Mouse (Mus musculus): ENCODE data around the gene Shisa7. TPM values are rescaled to one million over a fixed set of nuclear protein-coding genes. Genes with fewer than 3 reads are reported as not detected.
"Not testable (repeated sequence)": the region's sequence is repeated elsewhere in the genome, so short reads cannot be mapped to it uniquely, and the experiment has no call there.

Gene Shisa7
- polyA plus RNA-seq, 1 experiment from 2014 or later = 5.8 TPM

DNA sequence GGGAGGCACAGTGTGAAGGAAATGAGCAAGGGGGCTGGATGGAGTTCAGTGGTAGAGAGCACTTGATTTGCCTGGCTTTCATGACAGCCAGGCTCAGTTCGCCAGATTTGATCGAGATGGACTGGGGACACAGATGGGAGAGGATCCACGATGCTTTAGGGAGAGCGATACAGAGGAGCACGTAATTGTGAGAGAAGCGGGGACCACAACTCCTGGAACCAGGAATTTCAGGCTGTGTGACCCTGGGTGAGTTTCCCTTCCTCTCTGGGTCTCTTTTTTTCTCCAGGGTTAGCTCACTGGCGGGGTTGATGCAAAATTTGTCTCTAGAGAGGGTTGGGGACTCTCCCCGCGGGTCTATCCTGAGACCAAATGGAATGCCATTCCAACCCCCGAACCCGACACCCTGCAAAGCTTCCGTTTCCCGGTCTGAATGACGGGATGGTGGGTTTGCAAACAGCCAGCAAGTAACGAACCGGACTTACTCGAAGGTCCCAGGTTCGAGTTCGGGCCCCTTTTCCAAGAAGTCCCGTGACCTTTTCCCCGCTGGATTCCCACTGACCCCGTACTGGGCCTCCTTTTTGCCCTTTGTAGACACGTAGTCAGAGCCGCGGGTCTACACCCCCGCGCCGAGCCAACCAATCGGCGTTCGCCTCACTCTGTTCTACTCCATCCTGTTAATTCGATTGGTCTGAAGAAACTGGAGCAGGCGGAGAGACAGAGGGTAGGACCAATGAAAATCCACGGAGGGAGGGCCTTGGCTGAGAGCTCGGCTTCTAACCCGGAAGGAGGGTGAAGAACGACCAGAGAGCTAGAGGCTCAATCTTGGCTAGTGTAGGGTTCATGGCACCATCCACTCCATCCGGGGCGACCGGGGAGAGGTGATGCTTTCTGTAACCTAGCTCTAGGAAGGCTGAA is 21.3 kb upstream of the Shisa7 start:
- peak overlapping the region; percentile 60 for H3K4me2 ChIP-seq (ENCODE audit: low read length)
- peak overlapping the region; percentile 49; the same call in 1 of the 2 replicates for H3K27ac ChIP-seq (ENCODE audit: low read depth, low read length)
- H3K27me3 ChIP-seq (replicated peaks; ENCODE audit: control insufficient read depth, insufficient read depth, low read length) = no peaks in the 10 kb centered on the region
- no peaks in the 10 kb centered on the region for H3K36me3 ChIP-seq (ENCODE audit: control insufficient read depth, insufficient read depth, low read length)
- peak; percentile 98 for DNase-seq (ENCODE audit: low spot score)
- H3K9ac ChIP-seq (ENCODE audit: low read length) = peak overlapping the region; percentile 69
- WGBS = 4% methylated on average over 40 of the region's 40 CpGs
- H3K9me3 ChIP-seq (replicated peaks; ENCODE audit: control insufficient read depth, low read length) = no peaks in the 10 kb centered on the region
- peak overlapping the region; percentile 52 for H3K4me3 ChIP-seq (ENCODE audit: low read depth, low read length)
- ATAC-seq = peak; percentile 100
- peaks cover 6% of the 10 kb centered on the region; the same call in 1 of the 2 replicates for H3K4me1 ChIP-seq (ENCODE audit: control insufficient read depth, insufficient read depth, low read length)

DNA sequence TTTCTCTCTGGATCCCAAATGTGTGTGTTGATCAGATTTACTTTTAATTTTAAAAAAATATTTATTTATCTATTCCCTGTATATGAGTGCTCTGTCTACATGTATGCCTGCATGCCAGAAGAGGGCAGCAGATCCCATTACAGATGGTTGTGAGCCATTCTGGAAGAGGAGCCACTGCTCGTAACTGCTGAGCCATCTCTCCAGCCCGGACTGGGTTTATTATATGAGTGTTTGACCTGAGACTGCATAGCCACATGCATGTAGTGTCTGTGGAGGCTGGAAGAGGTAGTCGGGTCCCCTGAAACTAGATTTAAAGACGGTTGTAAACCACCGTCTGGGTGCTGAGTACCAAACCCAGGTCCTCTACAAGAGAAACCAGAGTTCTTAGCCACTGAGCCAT is 20.6 kb upstream of the Shisa7 start:
- peak overlapping the region; percentile 60; the same call in 1 of the 2 replicates for H3K4me2 ChIP-seq (ENCODE audit: low read length)

DNA sequence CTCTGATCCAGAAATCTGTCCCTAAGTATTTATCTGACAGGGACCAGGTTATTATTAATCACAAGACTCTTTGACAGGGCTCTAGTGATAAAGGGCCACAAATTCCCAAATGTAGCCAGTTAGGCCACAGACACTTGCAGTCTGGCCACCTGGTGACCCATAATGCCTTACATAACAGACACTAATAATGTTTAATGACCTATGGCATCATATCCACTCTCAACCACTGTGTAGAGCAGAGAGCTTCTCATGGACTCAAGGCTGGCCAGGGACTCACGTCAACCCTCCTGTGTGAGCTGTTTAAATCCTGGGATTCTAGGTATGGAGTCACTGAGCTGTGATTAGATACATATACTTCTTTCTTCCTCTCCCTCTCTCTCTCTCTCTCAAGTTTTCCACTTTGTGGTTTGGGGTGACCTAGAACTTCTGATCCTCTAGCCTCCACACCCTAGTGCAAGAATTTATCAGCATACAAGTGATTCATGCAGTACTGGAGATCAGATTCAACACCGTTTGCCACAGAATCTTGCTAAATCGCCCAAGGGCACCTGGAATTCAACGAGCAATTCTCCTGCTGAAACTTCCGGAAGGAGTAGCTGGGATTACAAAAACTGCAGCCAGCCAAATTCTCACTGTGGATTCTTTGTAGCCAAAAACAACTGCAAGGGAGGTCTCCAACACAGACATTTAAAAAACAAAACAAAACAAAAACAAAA is 19.8 kb upstream of the Shisa7 start:
- 86% methylated on average over 5 of the region's 5 CpGs for WGBS
- Histone ChIP-seq H3K4me2 (ENCODE audit: low read length) (no peak overlapping the region), H3K4me1 (ENCODE audit: control insufficient read depth, insufficient read depth, low read length) (peaks cover 6% of the 10 kb centered on the region; the same call in 1 of the 2 replicates), H3K4me3 (ENCODE audit: low read depth, low read length) (no peak overlapping the region), H3K9me3 (replicated peaks; ENCODE audit: control insufficient read depth, low read length) (no peaks in the 10 kb centered on the region), H3K27ac (ENCODE audit: low read depth, low read length) (no peak overlapping the region), H3K9ac (ENCODE audit: low read length) (no peak overlapping the region), H3K27me3 (replicated peaks; ENCODE audit: control insufficient read depth, insufficient read depth, low read length) (no peaks in the 10 kb centered on the region), H3K36me3 (ENCODE audit: control insufficient read depth, insufficient read depth, low read length) (no peaks in the 10 kb centered on the region)
- ATAC-seq = no peak
- no peak for DNase-seq (ENCODE audit: low spot score)

More for the DNA sequence above, 20.6 kb upstream of the Shisa7 start:
- H3K9ac ChIP-seq (ENCODE audit: low read length) = no peak overlapping the region
- H3K9me3 ChIP-seq (replicated peaks; ENCODE audit: control insufficient read depth, low read length) = no peaks in the 10 kb centered on the region
- peak overlapping the region; percentile 52 for H3K4me3 ChIP-seq (ENCODE audit: low read depth, low read length)
- peaks cover 6% of the 10 kb centered on the region; the same call in 1 of the 2 replicates for H3K4me1 ChIP-seq (ENCODE audit: control insufficient read depth, insufficient read depth, low read length)
- ATAC-seq = peak; percentile 38
- no peaks in the 10 kb centered on the region for H3K36me3 ChIP-seq (ENCODE audit: control insufficient read depth, insufficient read depth, low read length)
- no peaks in the 10 kb centered on the region for H3K27me3 ChIP-seq (replicated peaks; ENCODE audit: control insufficient read depth, insufficient read depth, low read length)
- 66% methylated on average over 5 of the region's 5 CpGs for WGBS
- no peak overlapping the region for H3K27ac ChIP-seq (ENCODE audit: low read depth, low read length)
- DNase-seq (ENCODE audit: low spot score) = peak; percentile 44

DNA sequence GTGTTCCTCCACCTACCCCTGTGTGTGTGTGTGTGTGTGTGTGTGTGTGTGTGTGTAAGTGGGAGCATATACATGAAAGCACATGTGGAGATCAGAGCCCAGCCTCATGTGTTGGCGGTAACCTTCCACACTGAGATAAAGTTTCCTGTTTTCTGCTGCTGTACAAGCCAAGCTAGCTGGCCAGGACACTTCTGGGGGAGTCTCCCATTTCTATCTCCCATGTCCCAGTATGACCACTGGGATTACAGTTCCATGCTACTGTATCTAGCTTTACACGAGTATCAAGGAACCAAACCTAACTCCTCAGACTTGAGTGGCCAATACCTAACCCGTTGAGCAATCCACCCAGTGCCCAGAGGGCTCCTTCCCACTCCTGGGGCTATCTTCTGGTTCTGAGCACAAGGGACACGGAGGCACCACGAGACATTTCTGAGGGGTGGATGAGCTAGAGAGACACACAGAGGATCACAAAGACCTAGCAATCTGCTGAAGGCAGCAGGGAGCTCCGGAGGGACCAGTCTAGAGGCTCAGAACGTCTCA is 19.1 kb upstream of the Shisa7 start:
- 77% methylated on average over 7 of the region's 7 CpGs for whole genome bisulfite sequencing
- no peak overlapping the region for H3K27ac ChIP-seq (ENCODE audit: low read depth, low read length)
- H3K27me3 ChIP-seq (replicated peaks; ENCODE audit: control insufficient read depth, insufficient read depth, low read length) = no peaks in the 10 kb centered on the region
- no peak overlapping the region for H3K4me2 ChIP-seq (ENCODE audit: low read length)
- ATAC-seq = no peak
- no peak overlapping the region for H3K9ac ChIP-seq (ENCODE audit: low read length)
- no peaks in the 10 kb centered on the region for H3K36me3 ChIP-seq (ENCODE audit: control insufficient read depth, insufficient read depth, low read length)
- peaks cover 6% of the 10 kb centered on the region; the same call in 1 of the 2 replicates for H3K4me1 ChIP-seq (ENCODE audit: control insufficient read depth, insufficient read depth, low read length)
- H3K4me3 ChIP-seq (ENCODE audit: low read depth, low read length) = no peak overlapping the region
- no peaks in the 10 kb centered on the region for H3K9me3 ChIP-seq (replicated peaks; ENCODE audit: control insufficient read depth, low read length)
- DNase-seq (ENCODE audit: low spot score) = no peak

DNA sequence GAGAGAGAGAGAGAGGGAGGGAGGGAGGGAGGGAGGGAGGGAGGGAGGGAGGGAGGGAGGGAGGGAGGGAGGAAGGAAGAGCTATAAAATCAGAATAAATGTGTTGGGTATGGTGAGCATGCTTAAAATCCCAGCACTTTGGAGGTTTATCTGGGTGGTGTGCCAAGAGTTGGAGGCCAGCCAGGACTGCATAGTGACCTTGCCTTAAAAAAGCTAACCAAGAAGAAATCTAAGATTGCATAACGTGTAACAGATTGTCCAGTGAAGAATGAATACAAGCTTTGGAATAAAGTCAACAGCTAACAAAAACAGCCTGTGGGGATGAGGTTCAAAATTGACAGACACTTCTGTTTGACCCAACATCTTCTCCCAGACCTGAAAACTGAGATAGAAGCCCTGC is 18.5 kb upstream of the Shisa7 start:
- H3K27ac ChIP-seq (ENCODE audit: low read depth, low read length) = no peak overlapping the region
- H3K36me3 ChIP-seq (ENCODE audit: control insufficient read depth, insufficient read depth, low read length) = no peaks in the 10 kb centered on the region
- no peak overlapping the region for H3K4me3 ChIP-seq (ENCODE audit: low read depth, low read length)
- no peaks in the 10 kb centered on the region for H3K9me3 ChIP-seq (replicated peaks; ENCODE audit: control insufficient read depth, low read length)
- H3K27me3 ChIP-seq (replicated peaks; ENCODE audit: control insufficient read depth, insufficient read depth, low read length) = no peaks in the 10 kb centered on the region
- peaks cover 6% of the 10 kb centered on the region; the same call in 1 of the 2 replicates for H3K4me1 ChIP-seq (ENCODE audit: control insufficient read depth, insufficient read depth, low read length)
- H3K9ac ChIP-seq (ENCODE audit: low read length) = no peak overlapping the region
- ATAC-seq (no peak), DNase-seq (ENCODE audit: low spot score) (no peak)
- WGBS = 58% methylated on average over 1 of the region's 1 CpGs
- H3K4me2 ChIP-seq (ENCODE audit: low read length) = no peak overlapping the region

DNA sequence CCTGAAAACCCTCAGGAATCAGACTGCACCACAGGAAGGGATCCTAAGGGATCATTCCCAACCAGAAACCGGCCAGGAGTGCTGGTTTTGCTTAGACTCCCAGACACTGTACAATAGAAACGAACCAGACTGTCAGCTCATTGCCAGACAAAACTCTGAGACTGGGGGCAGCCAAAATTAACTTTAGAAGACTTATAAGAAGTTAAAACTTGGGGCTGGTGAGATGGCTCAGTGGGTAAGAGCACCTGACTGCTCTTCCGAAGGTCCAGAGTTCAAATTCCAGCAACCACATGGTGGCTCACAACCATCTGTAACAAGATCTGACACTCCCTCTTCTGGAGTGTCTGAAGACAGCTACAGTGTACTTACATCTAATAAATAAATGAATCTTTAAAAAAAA is 16.4 kb upstream of the Shisa7 start:
- H3K4me2 ChIP-seq (ENCODE audit: low read length); H3K4me3 ChIP-seq (ENCODE audit: low read depth, low read length); ATAC-seq; H3K4me1 ChIP-seq (ENCODE audit: control insufficient read depth, insufficient read depth, low read length); DNase-seq (ENCODE audit: low spot score); H3K27ac ChIP-seq (ENCODE audit: low read depth, low read length); H3K36me3 ChIP-seq (ENCODE audit: control insufficient read depth, insufficient read depth, low read length); H3K27me3 ChIP-seq (replicated peaks; ENCODE audit: control insufficient read depth, insufficient read depth, low read length); H3K9me3 ChIP-seq (replicated peaks; ENCODE audit: control insufficient read depth, low read length); H3K9ac ChIP-seq (ENCODE audit: low read length): not testable (repeated sequence)
- 79% methylated on average over 3 of the region's 3 CpGs for WGBS

- no peaks in the 10 kb centered on the region for H3K4me1 ChIP-seq (ENCODE audit: control insufficient read depth, insufficient read depth, low read length)
- no peak overlapping the region for H3K4me2 ChIP-seq (ENCODE audit: low read length)
- WGBS = 85% methylated on average over 12 of the region's 12 CpGs
- H3K9me3 ChIP-seq (replicated peaks; ENCODE audit: control insufficient read depth, low read length) = no peaks in the 10 kb centered on the region
- no peak overlapping the region for H3K27ac ChIP-seq (ENCODE audit: low read depth, low read length)
- DNase-seq (ENCODE audit: low spot score) (no peak), ATAC-seq (no peak)
- H3K4me3 ChIP-seq (ENCODE audit: low read depth, low read length) = no peak overlapping the region
- no peaks in the 10 kb centered on the region for H3K27me3 ChIP-seq (replicated peaks; ENCODE audit: control insufficient read depth, insufficient read depth, low read length)
- H3K36me3 ChIP-seq (ENCODE audit: control insufficient read depth, insufficient read depth, low read length) = no peaks in the 10 kb centered on the region
- H3K9ac ChIP-seq (ENCODE audit: low read length) = no peak overlapping the region
Measured at GRCm38 (mm10) chr7:4859418-4859978, 15.0 kb upstream of the Shisa7 start.

DNA sequence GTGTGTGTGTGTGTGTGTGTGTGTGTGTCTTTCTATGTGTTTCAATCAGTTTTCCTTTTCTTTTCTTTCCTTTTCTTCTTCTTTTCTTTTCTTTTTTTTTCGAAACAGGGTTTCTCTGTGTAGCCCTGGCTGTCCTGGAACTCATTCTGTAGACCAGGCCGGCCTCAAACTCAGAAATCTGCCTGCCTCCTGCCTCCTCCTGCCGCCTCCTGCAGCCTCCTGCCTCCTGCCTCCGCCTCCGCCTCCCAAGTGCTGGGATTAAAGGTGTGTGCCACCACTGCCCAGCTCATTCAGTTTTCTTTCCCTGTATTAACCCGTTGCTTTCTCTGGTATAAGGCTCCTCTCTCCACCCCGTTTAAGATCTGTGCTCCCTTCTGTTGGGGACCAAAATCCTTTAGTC is 12.8 kb upstream of the Shisa7 start:
- Histone ChIP-seq H3K9me3 (replicated peaks; ENCODE audit: control insufficient read depth, low read length) (no peaks in the 10 kb centered on the region), H3K27ac (ENCODE audit: low read depth, low read length) (no peak overlapping the region), H3K9ac (ENCODE audit: low read length) (no peak overlapping the region), H3K4me1 (ENCODE audit: control insufficient read depth, insufficient read depth, low read length) (no peaks in the 10 kb centered on the region), H3K4me3 (ENCODE audit: low read depth, low read length) (no peak overlapping the region), H3K4me2 (ENCODE audit: low read length) (no peak overlapping the region), H3K36me3 (ENCODE audit: control insufficient read depth, insufficient read depth, low read length) (no peaks in the 10 kb centered on the region), H3K27me3 (replicated peaks; ENCODE audit: control insufficient read depth, insufficient read depth, low read length) (no peaks in the 10 kb centered on the region; the same call in 1 of the 2 replicates)
- 61% methylated on average over 7 of the region's 7 CpGs for WGBS
- DNase-seq (ENCODE audit: low spot score) (no peak), ATAC-seq (no peak)

Data from forebrain, embryonic 14.5 days (tissue).